In the genomic region with DNA sequence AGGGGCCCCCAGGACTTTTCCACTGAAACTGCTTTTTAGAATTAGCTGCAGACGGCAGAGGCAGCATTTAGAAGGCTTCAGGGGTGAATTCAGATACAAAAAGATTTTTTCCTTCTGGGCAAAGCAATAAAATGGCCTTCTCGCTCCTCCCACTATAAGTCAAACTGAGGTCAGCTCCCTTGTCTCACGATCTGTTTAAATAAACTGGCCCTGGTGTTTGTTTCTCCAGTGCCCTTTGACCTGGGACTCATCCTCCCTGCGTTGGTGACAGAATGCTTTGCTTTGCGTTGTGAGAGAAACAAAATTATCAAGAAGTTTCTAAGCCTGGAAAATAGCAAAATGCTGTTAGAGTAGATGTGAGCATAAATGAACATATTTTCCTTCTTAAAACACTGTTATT, we compare ENCODE assay signal across 28 mouse cellular contexts.
DNase-seq lines count a peak whose midpoint lies in the region; ATAC-seq and TF ChIP-seq lines count a peak whose summit lies in the region.
"Had no signal": no experiment of that assay in that cellular context is flagged by ENCODE, and none has a peak within 500 bp of the region (broad histone marks: within the 10 kb centered on the region; RNA-seq: fewer than 3 reads in every experiment).

No protein-coding gene starts in this region.

- H3K27me3 ChIP-seq in heart, embryonic 13.5 days (replicated peaks), result no peaks in the 10 kb centered on the region
- H3K27me3 ChIP-seq in liver, postnatal 0 days (ENCODE audit: insufficient read depth, low read length), result no peaks in the 10 kb centered on the region
- H3K27me3 ChIP-seq in liver, embryonic 12.5 days (replicated peaks), result no peaks in the 10 kb centered on the region
- H3K27me3 ChIP-seq in midbrain, embryonic 11.5 days (ENCODE audit: control insufficient read depth, insufficient read depth, low read length), result 0 out of 2 replicates have a peak, but pooled peaks cover 5% of the 10 kb centered on the region
- 0 out of 2 replicates have a peak, but pooled peaks cover 2% of the 10 kb centered on the region for H3K27me3 ChIP-seq in midbrain, embryonic 15.5 days (replicated peaks)
- H3K27me3 ChIP-seq: lung, embryonic 15.5 days had no signal

- peaks cover 42% of the 10 kb centered on the region for H3K4me1 ChIP-seq in heart, embryonic 13.5 days
- 0 out of 2 replicates have a peak, but pooled peaks cover 2% of the 10 kb centered on the region for H3K4me1 ChIP-seq in liver, postnatal 0 days (ENCODE audit: insufficient read depth)
- H3K4me1 ChIP-seq in liver, embryonic 12.5 days, result peaks cover 17% of the 10 kb centered on the region
- peaks cover 19% of the 10 kb centered on the region for H3K4me1 ChIP-seq in midbrain, embryonic 11.5 days (ENCODE audit: control insufficient read depth, insufficient read depth, low read length)
- H3K4me1 ChIP-seq in midbrain, embryonic 15.5 days, result peaks cover 10% of the 10 kb centered on the region; the same call in 1 of the 2 replicates
- H3K4me1 ChIP-seq: embryonic facial prominence, embryonic 13.5 days; forebrain, embryonic 15.5 days; limb, embryonic 15.5 days had no signal

- 0 out of 2 replicates have a peak overlapping the region, but pooled peaks have one; percentile 32 for H3K27ac ChIP-seq in heart, embryonic 13.5 days (replicated peaks)
- H3K27ac ChIP-seq in liver, postnatal 0 days (ENCODE audit: low read depth), result no peak overlapping the region
- H3K27ac ChIP-seq in liver, embryonic 12.5 days, result no peak overlapping the region
- H3K27ac ChIP-seq in midbrain, embryonic 11.5 days (ENCODE audit: low read depth, low read length), result no peak overlapping the region
- no peak overlapping the region for H3K27ac ChIP-seq in midbrain, embryonic 15.5 days
- H3K27ac ChIP-seq: embryonic facial prominence, embryonic 13.5 days; forebrain, embryonic 10.5 days; forebrain, embryonic 15.5 days; hindbrain, embryonic 14.5 days; limb, embryonic 10.5 days; limb, embryonic 15.5 days; lung, embryonic 15.5 days; midbrain, embryonic 13.5 days had no signal

- H3K9me3 ChIP-seq in heart, embryonic 13.5 days, result no peaks in the 10 kb centered on the region
- no peaks in the 10 kb centered on the region for H3K9me3 ChIP-seq in liver, postnatal 0 days (ENCODE audit: low read length)
- H3K9me3 ChIP-seq in liver, embryonic 12.5 days (replicated peaks), result no peaks in the 10 kb centered on the region
- no peaks in the 10 kb centered on the region for H3K9me3 ChIP-seq in midbrain, embryonic 11.5 days (ENCODE audit: control insufficient read depth, low read length)
- no peaks in the 10 kb centered on the region for H3K9me3 ChIP-seq in midbrain, embryonic 15.5 days
- H3K9me3 ChIP-seq: embryonic facial prominence, embryonic 13.5 days; forebrain, embryonic 10.5 days; forebrain, embryonic 15.5 days; G1E; limb, embryonic 10.5 days; limb, embryonic 15.5 days; lung, embryonic 15.5 days; midbrain, embryonic 13.5 days had no signal

- no peak for ATAC-seq in heart, embryonic 13.5 days (ENCODE audit: extremely low read depth, insufficient number of reproducible peaks, low FRiP score, low TSS enrichment)
- peak; percentile 62 for ATAC-seq in liver, postnatal 0 days
- no peak for ATAC-seq in liver, embryonic 12.5 days
- no peak for ATAC-seq in midbrain, embryonic 11.5 days (ENCODE audit: low FRiP score)
- no peak for ATAC-seq in midbrain, embryonic 15.5 days (replicated peaks)
- ATAC-seq: forebrain, embryonic 15.5 days; midbrain, embryonic 13.5 days had no signal

- no peak for TF ChIP-seq EP300 in liver, postnatal 0 days (IDR thresholded peaks at IDR 0.05; ENCODE audit: low read depth)

- H3K4me2 ChIP-seq in heart, embryonic 13.5 days, result no peak overlapping the region
- H3K4me2 ChIP-seq in liver, postnatal 0 days (ENCODE audit: low read depth, low read length), result no peak overlapping the region
- no peak overlapping the region for H3K4me2 ChIP-seq in liver, embryonic 12.5 days
- H3K4me2 ChIP-seq in midbrain, embryonic 11.5 days, result no peak overlapping the region
- no peak overlapping the region for H3K4me2 ChIP-seq in midbrain, embryonic 15.5 days
- H3K4me2 ChIP-seq: embryonic facial prominence, embryonic 13.5 days; forebrain, embryonic 15.5 days; heart, embryonic 11.5 days; hindbrain, embryonic 14.5 days; limb, embryonic 15.5 days; lung, embryonic 15.5 days; midbrain, embryonic 13.5 days had no signal

- DNase-seq in heart, adult 18-20 months, result no peak
- no peak for DNase-seq in liver, postnatal 0 days
- DNase-seq in midbrain, embryonic 11.5 days (ENCODE audit: low spot score, missing footprints), result peak; percentile 86
- DNase-seq in embryo, embryonic 11 days, result peak; percentile 73
- DNase-seq in spleen, postnatal 4 days (ENCODE audit: low spot score in 2 of 2), result no peak
- DNase-seq: adrenal gland, adult 8-10 months; cerebellum, adult 2 months; cerebellum, postnatal 14 days; gastrocnemius, postnatal 25 days; heart, adult 11 months; kidney, adult 18-20 months; kidney, postnatal 10 days; layer of hippocampus, postnatal 36 days; right cerebral cortex, postnatal 4 days; thymus, postnatal 25 days had no signal

- TF ChIP-seq CTCF in liver, postnatal 0 days (IDR thresholded peaks at IDR 0.05; ENCODE audit: low read depth), result no peak

- H3K9ac ChIP-seq in heart, embryonic 13.5 days, result no peak overlapping the region
- H3K9ac ChIP-seq in liver, postnatal 0 days (replicated peaks), result no peak overlapping the region
- no peak overlapping the region for H3K9ac ChIP-seq in liver, embryonic 12.5 days
- H3K9ac ChIP-seq in midbrain, embryonic 11.5 days (ENCODE audit: low read length), result no peak overlapping the region
- H3K9ac ChIP-seq in midbrain, embryonic 15.5 days, result no peak overlapping the region
- H3K9ac ChIP-seq: embryonic facial prominence, embryonic 13.5 days; forebrain, embryonic 15.5 days; hindbrain, embryonic 14.5 days; limb, embryonic 15.5 days; lung, embryonic 15.5 days; midbrain, embryonic 13.5 days had no signal

- H3K36me3 ChIP-seq in heart, embryonic 13.5 days, result peaks cover 25% of the 10 kb centered on the region
- H3K36me3 ChIP-seq in liver, postnatal 0 days (replicated peaks; ENCODE audit: insufficient read depth, low read length), result no peaks in the 10 kb centered on the region
- H3K36me3 ChIP-seq in liver, embryonic 12.5 days, result no peaks in the 10 kb centered on the region
- H3K36me3 ChIP-seq in midbrain, embryonic 11.5 days (ENCODE audit: control insufficient read depth, insufficient read depth, low read length), result no peaks in the 10 kb centered on the region
- no peaks in the 10 kb centered on the region for H3K36me3 ChIP-seq in midbrain, embryonic 15.5 days (replicated peaks)
- H3K36me3 ChIP-seq: embryonic facial prominence, embryonic 13.5 days; forebrain, embryonic 10.5 days; forebrain, embryonic 15.5 days; G1E; limb, embryonic 15.5 days; midbrain, embryonic 13.5 days had no signal

- no peak overlapping the region for H3K4me3 ChIP-seq in heart, embryonic 13.5 days
- no peak overlapping the region for H3K4me3 ChIP-seq in liver, postnatal 0 days (ENCODE audit: low read depth, low read length)
- H3K4me3 ChIP-seq in liver, embryonic 12.5 days, result no peak overlapping the region
- no peak overlapping the region for H3K4me3 ChIP-seq in midbrain, embryonic 11.5 days (ENCODE audit: low read depth, low read length)
- H3K4me3 ChIP-seq in midbrain, embryonic 15.5 days, result no peak overlapping the region
- H3K4me3 ChIP-seq: embryonic facial prominence, embryonic 13.5 days; forebrain, embryonic 10.5 days; forebrain, embryonic 15.5 days; limb, embryonic 10.5 days; limb, embryonic 15.5 days; lung, embryonic 15.5 days; midbrain, embryonic 13.5 days had no signal

- WGBS in heart, embryonic 13.5 days, result 39% methylated on average over 5 of the region's 5 CpGs
- 44% methylated on average over 5 of the region's 5 CpGs for WGBS in liver, postnatal 0 days (ENCODE audit: insufficient replicate concordance)
- 52% methylated on average over 5 of the region's 5 CpGs for WGBS in liver, embryonic 12.5 days (ENCODE audit: insufficient replicate concordance)
- WGBS in midbrain, embryonic 11.5 days, result 13% methylated on average over 5 of the region's 5 CpGs
- WGBS in midbrain, embryonic 15.5 days, result 29% methylated on average over 5 of the region's 5 CpGs

Comparison
In these comparisons a context has a peak if more than half of its experiments do, and no peak if none do; other contexts are left out.
1. DNase-seq: peak in midbrain, embryonic 11.5 days (single experiment) and embryo, embryonic 11 days (single experiment); none in heart, adult 18-20 months (0 of 2), liver, postnatal 0 days (single experiment) and spleen, postnatal 4 days (0 of 2).